In genomic region chr10:64086567-64087391, GRCm38 (mm10) we compare ENCODE assay signal across 9 mouse cellular contexts. TPM values are rescaled to one million over a fixed set of nuclear protein-coding genes. Genes with fewer than 3 reads are reported as not detected.
A peak's percentile ranks its signal among the peaks of the same experiment; 100 is the strongest.
DNase-seq lines count a peak whose midpoint lies in the region; ATAC-seq and TF ChIP-seq lines count a peak whose summit lies in the region.
"Had no signal": no experiment of that assay in that cellular context is flagged by ENCODE, and none has a peak within 500 bp of the region (broad histone marks: within the 10 kb centered on the region; RNA-seq: fewer than 3 reads in every experiment).

No protein-coding gene starts in this region.

- TF ChIP-seq POLR2A in brain, embryonic 14.5 days (IDR thresholded peaks at IDR 0.05; ENCODE audit: borderline replicate concordance, extremely low read depth, insufficient read depth, insufficient read length, poor library complexity, severe bottlenecking) = no peak

- H3K27ac ChIP-seq in heart, embryonic 12.5 days (ENCODE audit: poor library complexity, severe bottlenecking) = no peak overlapping the region
- H3K27ac ChIP-seq in forebrain, embryonic 10.5 days = no peak overlapping the region
- no peak overlapping the region for H3K27ac ChIP-seq in limb, embryonic 15.5 days
- H3K27ac ChIP-seq: liver, embryonic 15.5 days had no signal

- DNase-seq in heart, adult 9 months (ENCODE audit: low spot score in 2 of 2) = no peak
- peak; percentile 58 for DNase-seq in brain, embryonic 14.5 days (ENCODE audit: low read depth)
- DNase-seq in forebrain, embryonic 10.5 days (ENCODE audit: extremely low spot score, low spot score) = peak; percentile 44
- DNase-seq in MN1 (ENCODE audit: low spot score) = no peak

- peak overlapping the region; percentile 18; the same call in 1 of the 2 replicates for H3K4me3 ChIP-seq in heart, embryonic 12.5 days
- peak overlapping the region; percentile 56 for H3K4me3 ChIP-seq in forebrain, embryonic 10.5 days
- H3K4me3 ChIP-seq in limb, embryonic 15.5 days = peak overlapping the region; percentile 9
- H3K4me3 ChIP-seq: liver, embryonic 15.5 days had no signal

- WGBS in heart, embryonic 12.5 days = 2% methylated on average over 12 of the region's 12 CpGs
- WGBS in forebrain, embryonic 10.5 days = 2% methylated on average over 12 of the region's 12 CpGs
- 6% methylated on average over 12 of the region's 12 CpGs for WGBS in limb, embryonic 15.5 days

- no peak for TF ChIP-seq CTCF in brain, embryonic 14.5 days (IDR thresholded peaks at IDR 0.05; ENCODE audit: borderline replicate concordance, extremely low read depth, insufficient read depth, insufficient read length)

- H3K9ac ChIP-seq in heart, embryonic 12.5 days = no peak overlapping the region
- H3K9ac ChIP-seq in limb, embryonic 15.5 days = no peak overlapping the region
- H3K9ac ChIP-seq: liver, embryonic 15.5 days had no signal

- H3K4me1 ChIP-seq in heart, embryonic 12.5 days (replicated peaks) = peaks cover 26% of the 10 kb centered on the region
- peaks cover 46% of the 10 kb centered on the region for H3K4me1 ChIP-seq in forebrain, embryonic 10.5 days
- peaks cover 11% of the 10 kb centered on the region; the same call in 1 of the 2 replicates for H3K4me1 ChIP-seq in limb, embryonic 15.5 days
- H3K4me1 ChIP-seq: liver, embryonic 15.5 days had no signal

- H3K4me2 ChIP-seq in heart, embryonic 12.5 days = peak overlapping the region; percentile 87
- H3K4me2 ChIP-seq in limb, embryonic 15.5 days = 0 out of 2 replicates have a peak overlapping the region, but pooled peaks have one; percentile 64
- H3K4me2 ChIP-seq: liver, embryonic 15.5 days had no signal

- H3K9me3 ChIP-seq in heart, embryonic 12.5 days (replicated peaks) = no peaks in the 10 kb centered on the region
- no peaks in the 10 kb centered on the region for H3K9me3 ChIP-seq in forebrain, embryonic 10.5 days
- no peaks in the 10 kb centered on the region for H3K9me3 ChIP-seq in limb, embryonic 15.5 days
- H3K9me3 ChIP-seq: liver, embryonic 15.5 days had no signal

- peaks cover 14% of the 10 kb centered on the region for H3K27me3 ChIP-seq in heart, embryonic 12.5 days (replicated peaks)
- peaks cover 55% of the 10 kb centered on the region for H3K27me3 ChIP-seq in forebrain, embryonic 10.5 days (ENCODE audit: poor library complexity, severe bottlenecking)
- H3K27me3 ChIP-seq in limb, embryonic 15.5 days = peaks cover 45% of the 10 kb centered on the region

- ATAC-seq in heart, embryonic 12.5 days (ENCODE audit: insufficient number of reproducible peaks, low FRiP score) = no peak
- ATAC-seq in limb, embryonic 15.5 days (ENCODE audit: insufficient number of reproducible peaks, low FRiP score, low TSS enrichment, low read depth) = no peak
- ATAC-seq in erythroid progenitor cell, adult 5-6 weeks (replicated peaks; ENCODE audit: low FRiP score, poor library complexity, severe bottlenecking) = no peak
- no peak for ATAC-seq in monocyte, adult 5-6 weeks (replicated peaks; ENCODE audit: insufficient number of reproducible peaks, low FRiP score, low TSS enrichment, poor library complexity, severe bottlenecking)

- H3K36me3 ChIP-seq in heart, embryonic 12.5 days = no peaks in the 10 kb centered on the region
- H3K36me3 ChIP-seq in forebrain, embryonic 10.5 days (replicated peaks) = no peaks in the 10 kb centered on the region
- no peaks in the 10 kb centered on the region for H3K36me3 ChIP-seq in limb, embryonic 15.5 days
- H3K36me3 ChIP-seq: liver, embryonic 15.5 days had no signal

RNA-seq across cellular contexts. Expression of gene Lrrtm3, which starts 3.3 kb away (rescaled TPM):
- polyA plus RNA-seq in heart, embryonic 12.5 days (2016; fragmentation: Nextera tagmentation; extraction: Ambion mirVana) = 0.74 and 0.95 TPM in 2 replicates
- polyA plus RNA-seq in brain, embryonic 14.5 days (2012; rRNA removed) = 8.5 and 15.3 TPM in 2 replicates
- 1.4 and 1.9 TPM in 2 replicates for polyA plus RNA-seq in forebrain, embryonic 10.5 days (2016; fragmentation: Nextera tagmentation; extraction: Ambion mirVana)
- polyA plus RNA-seq in limb, embryonic 15.5 days (2015; fragmentation: Nextera tagmentation; extraction: Ambion mirVana) = 2.2 and 3.2 TPM in 2 replicates
- total RNA-seq in erythroid progenitor cell, adult 5-6 weeks (2015; ENCODE audit: low replicate concordance) = not detected in 2 replicates
- total RNA-seq in erythroid progenitor cell, adult 5-6 weeks (2017; ENCODE audit: low replicate concordance) = not detected in 2 replicates
- total RNA-seq in monocyte, adult 5-6 weeks (2017) = not detected in 3 replicates

Comparison
In these comparisons a context has a peak if more than half of its experiments do, and no peak if none do; other contexts are left out.
1. DNase-seq: peak in brain, embryonic 14.5 days (single experiment) and forebrain, embryonic 10.5 days (single experiment); none in heart, adult 9 months (0 of 2) and MN1 (single experiment).
2. Peak in every context shown above with its lines, with median percentiles within 50 percentile points of each other: H3K4me3 ChIP-seq.